Mouse (Mus musculus) fibroblast of lung, adult 2 months (primary cell): ENCODE measurements at regions not wholly inside any gene's neighbourhood (a gene's known extent, or its start where the extent isn't known, plus 50 kb on each side); places are given as distances from the start of the nearest gene placed in this dataset.

Source experiments
- DNase-seq: peaks from one replicate; pipeline ENCODE4 v3.0.0-alpha.2; 2011; ENCODE audit warnings: low read depth

- no peak for DNase-seq
These were observed 53.0 kb downstream of the Hoxa1 start for GRCm38 (mm10) chr6:52105031-52105593.

GRCm38 (mm10) chr6:52104141-52104540 is 54.0 kb downstream of the Hoxa1 start:
- no peak for DNase-seq

GRCm38 (mm10) chr6:52103661-52104060 is 54.5 kb downstream of the Hoxa1 start:
- no peak for DNase-seq

GRCm38 (mm10) chr6:52102699-52103098 is 55.4 kb downstream of the Hoxa1 start:
- DNase-seq = no peak

- DNase-seq = no peak
These were observed 55.9 kb downstream of the Hoxa1 start for GRCm38 (mm10) chr6:52102179-52102578.

- DNase-seq = no peak
These were observed 56.9 kb downstream of the Hoxa1 start for GRCm38 (mm10) chr6:52101209-52101608.

GRCm38 (mm10) chr6:52098851-52099250 is 59.3 kb downstream of the Hoxa1 start:
- DNase-seq = no peak

GRCm38 (mm10) chr6:52095575-52095974 is 62.5 kb downstream of the Hoxa1 start:
- DNase-seq = no peak

GRCm38 (mm10) chr6:52091445-52091844 is 66.7 kb downstream of the Hoxa1 start:
- peak; percentile 87 for DNase-seq

- no peak for DNase-seq
These were observed 72.0 kb downstream of the Hoxa1 start for GRCm38 (mm10) chr6:52085932-52086643.

- DNase-seq = no peak
These were observed 72.3 kb upstream of the Skap2 start for GRCm38 (mm10) chr6:52084622-52085021.

GRCm38 (mm10) chr6:52079501-52079900 is 67.2 kb upstream of the Skap2 start:
- DNase-seq = no peak

GRCm38 (mm10) chr6:52078530-52079340 is 66.4 kb upstream of the Skap2 start:
- no peak for DNase-seq

GRCm38 (mm10) chr6:52076179-52076932 is 64.0 kb upstream of the Skap2 start:
- DNase-seq = no peak

- no peak for DNase-seq
These were observed 62.6 kb upstream of the Skap2 start for GRCm38 (mm10) chr6:52074904-52075303.

GRCm38 (mm10) chr6:52067151-52067550 is 54.8 kb upstream of the Skap2 start:
- peak; percentile 95 for DNase-seq

GRCm38 (mm10) chr6:52065652-52066051 is 53.3 kb upstream of the Skap2 start:
- no peak for DNase-seq

GRCm38 (mm10) chr6:52064176-52065015 is 52.0 kb upstream of the Skap2 start:
- peak; percentile 70 for DNase-seq
